Mouse (Mus musculus): ENCODE measurements around the gene Prrx2. TPM values are rescaled to one million over a fixed set of nuclear protein-coding genes. Genes with fewer than 3 reads are reported as not detected.
"Not testable (repeated sequence)": the region's sequence is repeated elsewhere in the genome, so short reads cannot be mapped to it uniquely, and the experiment has no call there.

Prrx2 gene
- polyA plus RNA-seq, 1 experiment, result 4.7 TPM

DNA sequence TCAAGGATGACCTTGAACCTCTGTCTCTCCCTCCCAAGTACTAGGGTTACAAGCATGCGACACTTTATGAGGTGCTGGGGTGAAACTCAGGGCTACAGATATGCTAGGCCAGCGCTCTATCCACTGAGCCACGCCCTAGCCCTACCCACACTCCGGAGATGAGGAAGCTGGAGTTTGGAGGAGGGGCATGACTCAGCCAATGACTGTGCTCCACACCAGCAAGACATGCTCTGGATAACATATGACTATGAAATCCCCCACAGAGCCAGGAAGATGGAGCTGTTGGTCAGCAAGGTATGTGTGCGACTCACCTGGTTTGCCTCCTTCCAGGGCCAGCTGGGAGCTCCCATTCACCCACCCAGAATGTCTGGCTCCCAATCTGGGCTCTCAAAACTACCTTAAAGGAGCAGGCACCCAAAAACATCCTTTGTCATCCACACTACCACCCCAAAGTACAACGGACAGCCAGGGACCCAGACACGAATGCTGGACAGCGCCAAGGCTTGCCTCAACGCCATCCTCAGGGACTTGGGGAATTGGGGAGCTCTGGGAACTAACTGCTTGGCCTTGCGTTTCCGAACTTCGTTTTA lies 94.2 kb downstream of the Prrx2 start:
- H3K36me3 ChIP-seq (ENCODE audit: control insufficient read depth, insufficient read depth, low read length), result no peaks in the 10 kb centered on the region
- WGBS, result 23% methylated on average over 12 of the region's 12 CpGs
- TF ChIP-seq CTCF (conservative IDR thresholded peaks at IDR 0.05; ENCODE audit: insufficient read depth, insufficient read length, low read depth, low read length), result no peak
- no peak for TF ChIP-seq POLR2A (IDR thresholded peaks at IDR 0.05; ENCODE audit: low read depth, low read length)
- peaks cover 8% of the 10 kb centered on the region; the same call in 1 of the 2 replicates for H3K4me1 ChIP-seq (ENCODE audit: control insufficient read depth, insufficient read depth, low read length)
- no peak for DNase-seq
- H3K27me3 ChIP-seq (replicated peaks; ENCODE audit: control insufficient read depth, insufficient read depth, low read length), result no peaks in the 10 kb centered on the region
- peak overlapping the region; percentile 5; the same call in 1 of the 2 replicates for H3K4me3 ChIP-seq (ENCODE audit: insufficient read depth, low read depth, low read length)
- H3K27ac ChIP-seq (ENCODE audit: insufficient read depth, low read depth, low read length), result no peak overlapping the region

DNA sequence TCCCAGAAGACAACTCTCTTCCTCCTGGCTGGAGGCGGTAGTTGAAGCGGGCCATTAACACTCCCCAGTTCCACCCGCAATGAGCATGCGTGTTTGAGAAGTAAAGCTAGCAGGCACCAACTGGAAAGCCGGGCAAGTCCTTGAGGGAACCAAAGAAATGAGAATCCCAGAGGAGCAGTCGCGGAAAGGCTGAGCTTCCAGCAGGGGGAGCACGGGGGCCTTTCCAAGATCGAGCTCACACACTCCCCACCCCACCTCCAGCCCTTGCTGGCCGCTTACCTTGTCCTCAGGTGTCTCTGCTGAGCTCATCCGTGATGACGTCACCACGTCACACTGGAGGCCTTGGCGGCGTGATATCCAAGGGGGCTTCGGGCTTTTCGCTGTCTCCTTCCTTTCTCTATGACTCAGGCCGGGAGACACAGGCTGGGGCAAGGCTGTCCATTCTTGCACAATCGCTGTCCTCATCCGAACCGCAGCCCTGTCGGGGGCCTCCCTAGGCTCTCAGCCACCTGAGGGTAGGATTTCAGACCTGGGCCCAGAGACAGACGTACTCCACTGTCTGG lies 94.8 kb downstream of the Prrx2 start, which contains the start of gene Ptges:
TSS of gene Ptges (minus strand) at position 381 of the 563 bp plus-strand sequence.
- TF ChIP-seq CTCF (conservative IDR thresholded peaks at IDR 0.05; ENCODE audit: insufficient read depth, insufficient read length, low read depth, low read length), result peak; percentile 64
- no peak for TF ChIP-seq POLR2A (IDR thresholded peaks at IDR 0.05; ENCODE audit: low read depth, low read length)
- Histone ChIP-seq H3K27me3 (replicated peaks; ENCODE audit: control insufficient read depth, insufficient read depth, low read length) (no peaks in the 10 kb centered on the region), H3K36me3 (ENCODE audit: control insufficient read depth, insufficient read depth, low read length) (no peaks in the 10 kb centered on the region), H3K4me1 (ENCODE audit: control insufficient read depth, insufficient read depth, low read length) (peaks cover 8% of the 10 kb centered on the region; the same call in 1 of the 2 replicates), H3K27ac (ENCODE audit: insufficient read depth, low read depth, low read length) (no peak within 1 kb of the TSS), H3K4me3 (ENCODE audit: insufficient read depth, low read depth, low read length) (peak within 1 kb of the TSS; percentile 5; the same call in 1 of the 2 replicates)
- DNase-seq, result peak; percentile 73
- 3% methylated on average over 23 of the region's 23 CpGs for WGBS

DNA sequence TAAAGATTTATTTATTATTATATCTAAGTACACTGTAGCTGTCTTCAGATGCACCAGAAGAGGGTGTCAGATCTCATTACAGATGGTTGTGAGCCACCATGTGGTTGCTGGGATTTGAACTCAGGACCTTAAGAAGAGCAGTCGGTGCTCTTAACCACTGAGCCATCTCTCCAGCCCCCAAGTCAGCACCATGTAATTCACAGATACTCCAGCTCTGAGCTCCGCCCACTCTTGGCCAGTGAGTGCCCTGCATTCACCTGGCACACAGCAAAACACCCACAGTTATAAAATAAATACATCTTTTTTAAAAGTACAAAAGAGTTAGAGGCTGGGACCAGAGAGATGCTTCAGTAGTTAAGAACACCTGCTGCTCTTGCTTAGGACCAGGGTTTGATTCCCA lies 96.1 kb downstream of the Prrx2 start:
- not testable (repeated sequence) for H3K36me3 ChIP-seq (ENCODE audit: control insufficient read depth, insufficient read depth, low read length); H3K4me1 ChIP-seq (ENCODE audit: control insufficient read depth, insufficient read depth, low read length); DNase-seq; H3K4me3 ChIP-seq (ENCODE audit: insufficient read depth, low read depth, low read length); H3K27ac ChIP-seq (ENCODE audit: insufficient read depth, low read depth, low read length); H3K27me3 ChIP-seq (replicated peaks; ENCODE audit: control insufficient read depth, insufficient read depth, low read length)
- WGBS, result 86% methylated on average over 2 of the region's 2 CpGs

Other genes starting within 250 kb of the Prrx2 start
- gene Cstad, start 239.9 kb upstream of the Prrx2 start, polyA plus RNA-seq (2012; rRNA removed), result 1.2 and 1.3 TPM in 2 replicates
- 1.7 and 4.1 TPM in 2 replicates for gene 1700001O22Rik, start 31.3 kb upstream of the Prrx2 start, polyA plus RNA-seq (2012; rRNA removed)
- 26.4 and 27.3 TPM in 2 replicates for gene Ntmt1, start 27.1 kb upstream of the Prrx2 start, polyA plus RNA-seq (2012; rRNA removed)
- gene Asb6, start 4.6 kb upstream of the Prrx2 start, polyA plus RNA-seq (2012; rRNA removed), result 24.5 and 35.2 TPM in 2 replicates
- gene Ptges, start 94.9 kb downstream of the Prrx2 start, polyA plus RNA-seq (2012; rRNA removed), result 36.3 and 45.2 TPM in 2 replicates
- 22.4 and 22.7 TPM in 2 replicates for gene Tor1b, start 118.0 kb downstream of the Prrx2 start, polyA plus RNA-seq (2012; rRNA removed)
- 40.8 and 45.0 TPM in 2 replicates for gene Tor1a, start 133.0 kb downstream of the Prrx2 start, polyA plus RNA-seq (2012; rRNA removed)
- 21.6 and 27.3 TPM in 2 replicates for gene BC005624, start 147.2 kb downstream of the Prrx2 start, polyA plus RNA-seq (2012; rRNA removed)
- gene Usp20, start 147.3 kb downstream of the Prrx2 start, polyA plus RNA-seq (2012; rRNA removed), result 40.0 and 43.9 TPM in 2 replicates